Mouse (Mus musculus) MN1 (cell line): ENCODE data around the gene Hbq1b.

ENCODE experiments used
- DNase-seq: peaks from one replicate; pipeline ENCODE4 v3.0.0-alpha.2; 2016; ENCODE audit warnings: low spot score

Hbq1b gene

GRCm38 (mm10) chr11:32300279-32301267 lies 13.8 kb downstream of the Hbq1b start:
- DNase-seq, result peak; percentile 38

GRCm38 (mm10) chr11:32301506-32301905 lies 14.7 kb downstream of the Hbq1b start:
- DNase-seq, result no peak

GRCm38 (mm10) chr11:32302824-32303419 lies 16.2 kb downstream of the Hbq1b start:
- peak; percentile 33 for DNase-seq

- DNase-seq, result no peak
Measured at GRCm38 (mm10) chr11:32303455-32303854, 16.7 kb downstream of the Hbq1b start.

- no peak for DNase-seq
Measured at GRCm38 (mm10) chr11:32307006-32307405, 20.2 kb downstream of the Hbq1b start.

- no peak for DNase-seq
Measured at GRCm38 (mm10) chr11:32309446-32309845, 22.7 kb downstream of the Hbq1b start.

GRCm38 (mm10) chr11:32309928-32310327 lies 23.2 kb downstream of the Hbq1b start:
- DNase-seq, result no peak

GRCm38 (mm10) chr11:32316009-32316408 lies 29.2 kb downstream of the Hbq1b start:
- no peak for DNase-seq

GRCm38 (mm10) chr11:32320507-32321195 lies 33.9 kb downstream of the Hbq1b start:
- no peak for DNase-seq

- DNase-seq, result peak; percentile 89
Measured at GRCm38 (mm10) chr11:32321196-32321565, 34.4 kb downstream of the Hbq1b start.

- peak; percentile 83 for DNase-seq
Measured at GRCm38 (mm10) chr11:32324609-32325008, 37.8 kb downstream of the Hbq1b start.

GRCm38 (mm10) chr11:32331075-32331474 lies 44.3 kb downstream of the Hbq1b start:
- DNase-seq, result no peak

- DNase-seq, result no peak
Measured at GRCm38 (mm10) chr11:32331861-32332260, 45.1 kb downstream of the Hbq1b start.

- DNase-seq, result no peak
Measured at GRCm38 (mm10) chr11:32333235-32333634, 46.5 kb downstream of the Hbq1b start.

- no peak for DNase-seq
Measured at GRCm38 (mm10) chr11:32336435-32336907, 49.7 kb downstream of the Hbq1b start.
